Mouse (Mus musculus) intestine, embryonic 14.5 days (tissue): ENCODE data around the gene Nup107. TPM values are rescaled to one million over a fixed set of nuclear protein-coding genes. Genes with fewer than 3 reads are reported as not detected.
"Not testable (repeated sequence)": the region's sequence is repeated elsewhere in the genome, so short reads cannot be mapped to it uniquely, and the experiment has no call there.

Experiments
- ATAC-seq: fragments of 200-750 bp; cut with Nextera tagmentation; replicated peaks from 2 replicates; pipeline ENCODE4 v1.8.0; 2017; ENCODE audit warnings: low read depth, moderate number of reproducible peaks, moderate TSS enrichment, moderate library complexity; ENCODE audit not compliant: low FRiP score, low TSS enrichment
- DNase-seq: peaks from one replicate; pipeline ENCODE4 v3.0.0-alpha.2; 2018; ENCODE audit warnings: low spot score
- H3K27ac ChIP-seq: fragments of 300-500 bp; sonication (generic); 2 replicates; pipeline ENCODE4 v1.5.1; 2014; ENCODE audit warnings: low read depth, mild to moderate bottlenecking, control low read depth
- H3K27me3 ChIP-seq: fragments of 300-500 bp; sonication (generic); replicated peaks from 2 replicates; pipeline ENCODE4 v1.6.1; 2014; ENCODE audit warnings: low read length, control low read depth; ENCODE audit not compliant: control insufficient read depth, insufficient read depth
- H3K36me3 ChIP-seq: fragments of 300-500 bp; sonication (generic); 2 replicates; pipeline ENCODE4 v1.6.1; 2014; ENCODE audit warnings: low read length, control low read depth; ENCODE audit not compliant: control insufficient read depth, insufficient read depth
- H3K4me1 ChIP-seq: fragments of 300-500 bp; sonication (generic); replicated peaks from 2 replicates; pipeline ENCODE4 v1.6.1; 2014; ENCODE audit warnings: low read length, control low read depth, mixed read lengths; ENCODE audit not compliant: control insufficient read depth, insufficient read depth
- H3K4me2 ChIP-seq: fragments of 300-500 bp; sonication (generic); 2 replicates; pipeline ENCODE4 v1.6.1; 2014; ENCODE audit warnings: low read length
- H3K4me3 ChIP-seq: fragments of 300-500 bp; sonication (generic); 2 replicates; pipeline ENCODE4 v1.5.1; 2014; ENCODE audit warnings: low read depth, low read length, control low read depth, mixed read lengths
- H3K9ac ChIP-seq: fragments of 300-500 bp; sonication (generic); 2 replicates; pipeline ENCODE4 v1.6.1; 2014; ENCODE audit warnings: mild to moderate bottlenecking, low read length
- H3K9me3 ChIP-seq: fragments of 300-500 bp; sonication (generic); 2 replicates; pipeline ENCODE4 v1.6.1; 2016; ENCODE audit warnings: low read length, control low read depth; ENCODE audit not compliant: control insufficient read depth
- WGBS: fragments of 180-500 bp; shearing (Covaris S2); extraction: QIAGEN DNeasy Blood & Tissue Kit; methylation state at CpG from one replicate; pipeline ENCODE4 v1.1.7; 2014; 5-methylcytosine and 5-hydroxymethylcytosine counted together
- polyA plus RNA-seq: library from polyadenylated mRNA; unstranded; fragments of >200 nt; fragmentation: Nextera tagmentation; extraction: Ambion mirVana; gene quantifications from 2 replicates; pipeline ENCODE4 v1.2.1, GENCODE M21; 2014

Nup107 gene
- polyA plus RNA-seq, 1 experiment from 2014 or later = 60.8 TPM

GRCm38 (mm10) chr10:117707114-117707838, 85.2 kb downstream of the Nup107 start:
- H3K9ac ChIP-seq = no peak overlapping the region
- no peaks in the 10 kb centered on the region for H3K9me3 ChIP-seq
- H3K4me1 ChIP-seq = peaks cover 13% of the 10 kb centered on the region
- H3K27ac ChIP-seq = no peak overlapping the region
- no peak overlapping the region for H3K4me3 ChIP-seq
- no peak overlapping the region for H3K4me2 ChIP-seq
- no peak for ATAC-seq
- H3K27me3 ChIP-seq = no peaks in the 10 kb centered on the region
- 90% methylated on average over 2 of the region's 2 CpGs for WGBS
- DNase-seq = no peak
- peaks cover 62% of the 10 kb centered on the region for H3K36me3 ChIP-seq

GRCm38 (mm10) chr10:117706440-117706839, 86.1 kb downstream of the Nup107 start:
- H3K9me3 ChIP-seq = no peaks in the 10 kb centered on the region
- H3K36me3 ChIP-seq = peaks cover 70% of the 10 kb centered on the region
- H3K9ac ChIP-seq = no peak overlapping the region
- H3K27ac ChIP-seq = no peak overlapping the region
- DNase-seq (no peak), ATAC-seq (no peak)
- WGBS = 89% methylated on average over 6 of the region's 6 CpGs
- H3K4me3 ChIP-seq = no peak overlapping the region
- H3K4me1 ChIP-seq = peaks cover 13% of the 10 kb centered on the region
- H3K27me3 ChIP-seq = no peaks in the 10 kb centered on the region
- H3K4me2 ChIP-seq = no peak overlapping the region

DNA sequence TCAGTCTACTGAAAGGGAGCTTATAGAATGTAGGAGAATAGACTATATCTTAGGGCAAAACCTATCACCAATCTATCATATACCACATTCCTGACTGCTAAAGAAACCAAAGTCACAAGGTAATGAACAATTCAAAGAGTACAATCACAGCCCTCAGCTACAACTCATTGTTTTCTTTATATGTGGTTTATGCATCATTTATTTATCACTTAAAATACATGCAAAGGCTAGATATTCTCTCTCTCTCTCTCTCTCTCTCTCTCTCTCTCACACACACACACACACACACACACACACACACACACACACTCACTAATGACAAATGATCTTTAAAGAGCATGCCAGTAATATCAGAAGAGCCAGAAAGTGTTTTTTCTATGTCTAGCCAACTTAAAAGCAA, 86.7 kb downstream of the Nup107 start:
- Histone ChIP-seq H3K36me3 (peaks cover 76% of the 10 kb centered on the region), H3K4me3 (no peak overlapping the region), H3K9ac (no peak overlapping the region), H3K9me3 (no peaks in the 10 kb centered on the region), H3K4me2 (no peak overlapping the region), H3K27me3 (no peaks in the 10 kb centered on the region), H3K27ac (no peak overlapping the region), H3K4me1 (peaks cover 10% of the 10 kb centered on the region)
- ATAC-seq (no peak), DNase-seq (no peak)

DNA sequence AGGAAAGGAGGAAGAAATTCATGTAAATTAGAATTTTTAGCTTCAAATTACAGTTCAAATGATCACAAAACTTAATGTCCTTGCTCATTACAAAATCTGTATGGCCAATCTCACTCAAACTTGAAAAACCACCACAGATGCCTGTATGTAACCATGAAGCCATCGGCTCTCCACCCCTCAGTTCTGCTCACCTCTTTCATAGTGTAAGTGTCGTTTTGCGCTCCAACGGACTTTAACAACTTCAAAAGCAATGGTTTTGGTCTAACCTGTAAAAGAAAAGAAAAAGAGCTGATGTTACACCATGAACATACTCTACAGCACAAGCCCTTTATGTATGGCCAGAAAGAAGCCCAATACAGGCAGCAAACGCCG, 87.6 kb downstream of the Nup107 start:
- Histone ChIP-seq H3K4me1 (peaks cover 10% of the 10 kb centered on the region), H3K27me3 (no peaks in the 10 kb centered on the region), H3K9ac (no peak overlapping the region), H3K36me3 (peaks cover 85% of the 10 kb centered on the region), H3K9me3 (no peaks in the 10 kb centered on the region), H3K4me2 (no peak overlapping the region), H3K4me3 (no peak overlapping the region), H3K27ac (no peak overlapping the region)
- 98% methylated on average over 6 of the region's 6 CpGs for WGBS
- ATAC-seq (no peak), DNase-seq (no peak)

DNA sequence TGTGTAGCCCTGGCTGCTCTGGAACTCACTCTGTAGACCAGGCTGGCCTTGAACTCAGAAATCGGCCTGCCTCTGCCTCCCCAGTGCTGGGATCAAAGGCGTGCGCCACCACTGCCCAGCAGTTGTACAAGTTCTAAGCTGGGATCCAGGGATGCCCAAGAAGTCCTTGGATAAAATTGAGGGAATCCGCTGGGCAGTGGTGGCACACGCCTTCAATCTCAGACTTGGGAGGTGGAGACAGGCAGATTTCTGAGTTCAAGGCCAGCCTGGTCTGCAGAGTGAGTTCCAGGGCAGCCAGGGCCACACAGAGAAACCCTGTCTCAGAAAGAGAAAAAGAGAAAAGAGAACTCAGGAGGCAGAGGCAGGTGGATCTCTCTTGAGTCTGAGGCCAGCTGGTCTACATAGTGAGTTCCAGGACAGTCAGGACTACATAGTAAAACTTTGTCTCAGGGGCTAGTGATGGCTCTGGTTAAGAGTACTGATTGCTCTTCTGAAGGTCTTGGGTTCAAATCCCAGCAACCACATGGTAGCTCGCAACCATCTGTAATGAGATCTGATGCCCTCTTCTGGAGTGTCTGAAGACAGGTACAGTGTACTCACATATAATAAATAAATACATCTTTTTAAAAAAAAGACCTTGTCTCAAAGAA, 88.1 kb downstream of the Nup107 start:
- peaks cover 90% of the 10 kb centered on the region for H3K36me3 ChIP-seq
- H3K27me3 ChIP-seq, H3K4me1 ChIP-seq, ATAC-seq, H3K27ac ChIP-seq, H3K9me3 ChIP-seq, H3K4me2 ChIP-seq, DNase-seq, H3K9ac ChIP-seq, H3K4me3 ChIP-seq: not testable (repeated sequence)
- WGBS = 97% methylated on average over 6 of the region's 6 CpGs

DNA sequence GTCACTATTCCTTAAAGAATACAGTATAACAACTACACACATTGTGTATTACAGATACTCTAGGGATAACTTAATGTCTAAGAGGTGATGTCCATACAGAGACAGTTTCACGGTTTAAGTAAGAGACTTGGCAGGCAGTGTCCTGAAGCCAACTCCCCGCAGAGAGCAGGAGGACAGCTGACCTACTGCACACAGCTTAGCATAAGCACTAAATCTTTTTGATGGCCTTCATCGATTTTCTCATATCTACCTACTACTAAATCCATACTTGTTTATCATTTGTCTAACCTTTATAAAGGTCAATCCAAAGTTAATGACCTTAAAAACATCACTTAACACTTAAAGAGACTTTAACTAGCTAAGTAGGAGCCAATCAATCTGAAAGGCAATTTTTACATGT, 89.0 kb downstream of the Nup107 start:
- WGBS = 78% methylated on average over 3 of the region's 3 CpGs
- Histone ChIP-seq H3K4me3 (no peak overlapping the region), H3K4me1 (no peaks in the 10 kb centered on the region), H3K4me2 (no peak overlapping the region), H3K9me3 (no peaks in the 10 kb centered on the region), H3K36me3 (peaks cover 96% of the 10 kb centered on the region), H3K27me3 (no peaks in the 10 kb centered on the region), H3K9ac (no peak overlapping the region), H3K27ac (no peak overlapping the region)
- ATAC-seq (no peak), DNase-seq (no peak)

- ATAC-seq (no peak), DNase-seq (no peak)
- Histone ChIP-seq H3K4me1 (no peaks in the 10 kb centered on the region), H3K36me3 (peaks cover 99% of the 10 kb centered on the region), H3K27ac (no peak overlapping the region), H3K27me3 (no peaks in the 10 kb centered on the region), H3K9ac (no peak overlapping the region), H3K4me3 (no peak overlapping the region), H3K4me2 (no peak overlapping the region), H3K9me3 (no peaks in the 10 kb centered on the region)
- 94% methylated on average over 6 of the region's 6 CpGs for WGBS
These were observed 90.3 kb downstream of the Nup107 start for GRCm38 (mm10) chr10:117702024-117702833.

GRCm38 (mm10) chr10:117701034-117701829, 91.3 kb downstream of the Nup107 start:
- Histone ChIP-seq H3K4me3 (no peak overlapping the region), H3K9ac (no peak overlapping the region), H3K36me3 (peaks cover 99% of the 10 kb centered on the region), H3K9me3 (no peaks in the 10 kb centered on the region), H3K27ac (no peak overlapping the region), H3K4me1 (no peaks in the 10 kb centered on the region), H3K27me3 (no peaks in the 10 kb centered on the region), H3K4me2 (no peak overlapping the region)
- DNase-seq (no peak), ATAC-seq (no peak)
- 92% methylated on average over 6 of the region's 6 CpGs for WGBS
